Mouse (Mus musculus) heart, embryonic 11.5 days (tissue): ENCODE measurements around the gene Gba. TPM values are rescaled to one million over a fixed set of nuclear protein-coding genes. Genes with fewer than 3 reads are reported as not detected.
"Not testable (repeated sequence)": the region's sequence is repeated elsewhere in the genome, so short reads cannot be mapped to it uniquely, and the experiment has no call there.

Experiments
- ATAC-seq: fragments of 200-750 bp; cut with Nextera tagmentation; replicated peaks from 2 replicates; pipeline ENCODE4 v1.8.0; 2017; ENCODE audit warnings: moderate library complexity; ENCODE audit not compliant: insufficient number of reproducible peaks, low FRiP score, low TSS enrichment
- H3K27ac ChIP-seq: fragments of 300-500 bp; sonication (generic); 2 replicates; pipeline ENCODE4 v1.5.1; 2014; ENCODE audit warnings: mild to moderate bottlenecking, low read depth, low read length
- H3K27me3 ChIP-seq: fragments of 300-500 bp; sonication (generic); 2 replicates; pipeline ENCODE4 v1.6.1; 2014; ENCODE audit warnings: mild to moderate bottlenecking, low read length, mixed read lengths; ENCODE audit not compliant: control insufficient read depth, insufficient read depth
- H3K36me3 ChIP-seq: fragments of 300-500 bp; sonication (generic); 2 replicates; pipeline ENCODE4 v1.6.1; 2014; ENCODE audit warnings: mild to moderate bottlenecking, low read length, moderate library complexity, mixed read lengths; ENCODE audit not compliant: control insufficient read depth, insufficient read depth
- H3K4me1 ChIP-seq: fragments of 300-500 bp; sonication (generic); 2 replicates; pipeline ENCODE4 v1.6.1; 2014; ENCODE audit warnings: low read length; ENCODE audit not compliant: control insufficient read depth, insufficient read depth
- H3K4me2 ChIP-seq: fragments of 300-500 bp; sonication (generic); 2 replicates; pipeline ENCODE4 v1.6.1; 2014; ENCODE audit warnings: mild to moderate bottlenecking, moderate library complexity
- H3K4me3 ChIP-seq: fragments of 300-500 bp; sonication (generic); 2 replicates; pipeline ENCODE4 v1.5.1; 2014; ENCODE audit warnings: low read depth, low read length
- H3K9ac ChIP-seq: fragments of 300-500 bp; sonication (generic); 2 replicates; pipeline ENCODE4 v1.6.1; 2014; ENCODE audit warnings: mild to moderate bottlenecking, low read depth, low read length, moderate library complexity
- H3K9me3 ChIP-seq: fragments of 300-500 bp; sonication (generic); replicated peaks from 2 replicates; pipeline ENCODE4 v1.6.1; 2016; ENCODE audit warnings: low read length; ENCODE audit not compliant: control insufficient read depth
- WGBS: fragments of 180-500 bp; shearing (Covaris S2); extraction: QIAGEN DNeasy Blood & Tissue Kit; methylation state at CpG from one replicate; pipeline ENCODE4 v1.1.7; 2014; ENCODE audit not compliant: insufficient replicate concordance; 5-methylcytosine and 5-hydroxymethylcytosine counted together
- polyA plus RNA-seq: library from polyadenylated mRNA; unstranded; fragments of >200 nt; fragmentation: Nextera tagmentation; extraction: Ambion mirVana; gene quantifications from 2 replicates; pipeline ENCODE4 v1.2.1, GENCODE M21; 2014

The Gba gene
- 33.3 and 39.9 TPM in 2 replicates for polyA plus RNA-seq

DNA sequence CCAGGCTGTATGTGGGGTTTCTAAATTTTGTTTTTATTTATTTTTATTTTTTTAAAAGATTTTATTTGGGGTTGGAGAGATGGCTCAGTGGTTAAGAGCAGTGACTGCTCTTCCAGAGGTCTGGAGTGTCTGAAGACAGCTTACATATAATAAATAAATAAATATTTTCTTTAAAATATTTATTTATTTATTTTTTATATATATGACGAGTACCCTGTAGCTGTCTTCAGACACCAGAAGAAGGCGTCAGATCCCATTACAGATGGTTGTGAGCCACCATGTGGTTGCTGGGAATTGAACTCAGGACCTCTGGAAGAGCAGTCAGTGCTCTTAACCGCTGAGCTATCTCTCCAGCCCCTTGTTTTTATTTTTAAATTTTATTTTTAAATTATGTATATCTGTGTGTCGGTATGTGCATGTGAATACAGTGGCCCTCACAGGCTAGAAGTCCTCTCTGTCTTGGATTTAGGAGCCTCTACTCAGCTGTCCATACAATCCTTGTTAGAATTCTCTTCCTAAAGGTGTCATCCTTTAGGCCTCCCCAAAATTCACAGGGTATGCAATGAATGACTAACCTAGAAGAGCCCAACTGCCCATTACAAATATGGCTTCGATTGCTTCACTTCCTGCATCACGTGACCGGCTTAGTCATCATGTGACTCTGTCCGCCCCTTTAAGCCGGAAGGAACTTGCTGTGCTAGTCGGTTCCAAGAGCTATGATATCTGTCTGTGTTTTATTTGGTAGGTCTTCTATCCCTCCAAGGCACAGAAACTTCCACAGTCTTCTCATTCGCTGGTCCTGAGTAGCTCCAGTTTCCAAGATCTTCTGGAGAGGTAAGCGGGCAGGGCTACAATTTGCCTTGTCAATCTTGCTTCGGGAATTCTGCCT lies at the start of gene Gba:
Gene Gba, plus strand, starts transcription at position 676 of the 889 bp plus-strand sequence.
- Histone ChIP-seq H3K9me3 (no peaks in the 10 kb centered on the region), H3K4me2 (peak within 1 kb of the TSS; percentile 70), H3K9ac (peak within 1 kb of the TSS; percentile 69), H3K27me3 (no peaks in the 10 kb centered on the region), H3K4me1 (peaks cover 5% of the 10 kb centered on the region), H3K36me3 (peaks cover 5% of the 10 kb centered on the region; the same call in 1 of the 2 replicates), H3K27ac (no peak within 1 kb of the TSS), H3K4me3 (peak within 1 kb of the TSS; percentile 69)
- ATAC-seq, result peak; percentile 57; the same call in 1 of the 2 replicates
- WGBS, result 26% methylated on average over 13 of the region's 13 CpGs

DNA sequence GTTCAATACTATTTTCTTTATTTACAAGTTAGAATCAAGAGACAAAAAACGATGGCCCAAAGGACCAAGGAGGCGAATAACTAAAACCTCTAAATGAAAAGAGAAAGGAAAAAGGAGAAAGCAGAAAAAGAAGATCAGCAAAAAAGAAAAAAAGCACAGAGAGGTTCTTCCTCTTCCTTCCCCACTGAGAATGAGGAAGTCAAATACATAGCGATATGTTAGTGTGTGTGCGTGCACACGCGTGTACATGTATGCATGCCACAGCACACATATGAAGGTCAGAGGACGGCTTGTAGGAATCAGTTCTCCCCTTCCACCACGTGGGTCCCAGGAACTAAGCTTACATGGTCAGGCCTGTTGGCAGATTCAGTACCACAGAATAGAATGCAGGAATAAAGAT lies 45.8 kb upstream of the Gba start:
- WGBS, result 84% methylated on average over 8 of the region's 8 CpGs
- H3K4me1 ChIP-seq, result peaks cover 5% of the 10 kb centered on the region
- no peaks in the 10 kb centered on the region for H3K9me3 ChIP-seq
- no peak for ATAC-seq
- no peak overlapping the region for H3K4me3 ChIP-seq
- H3K4me2 ChIP-seq, result no peak overlapping the region
- no peaks in the 10 kb centered on the region for H3K36me3 ChIP-seq
- no peak overlapping the region for H3K27ac ChIP-seq
- no peak overlapping the region for H3K9ac ChIP-seq
- peaks cover 29% of the 10 kb centered on the region for H3K27me3 ChIP-seq

DNA sequence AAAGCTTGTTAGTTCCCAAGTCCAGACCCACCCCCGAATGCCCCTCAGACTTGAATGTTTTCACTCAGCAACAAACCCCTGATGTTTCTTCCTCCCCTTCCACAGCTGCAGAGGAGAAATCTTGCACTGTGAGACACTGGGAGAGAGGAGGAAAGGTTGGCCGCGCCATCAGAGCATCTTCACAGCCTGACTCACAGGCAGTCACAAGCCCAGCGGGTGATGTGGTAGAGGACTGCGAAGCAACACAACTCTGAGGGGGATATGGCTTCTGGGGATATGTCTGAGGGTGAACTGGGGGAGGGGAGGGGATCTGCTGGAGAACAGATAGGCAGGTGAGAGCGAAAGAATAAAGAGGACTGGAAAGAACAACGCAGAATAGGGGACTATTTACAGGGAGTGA lies 44.1 kb upstream of the Gba start:
- Histone ChIP-seq H3K27me3 (peaks cover 22% of the 10 kb centered on the region), H3K27ac (no peak overlapping the region), H3K36me3 (no peaks in the 10 kb centered on the region), H3K9ac (no peak overlapping the region), H3K4me2 (no peak overlapping the region), H3K4me3 (no peak overlapping the region), H3K9me3 (no peaks in the 10 kb centered on the region), H3K4me1 (peaks cover 5% of the 10 kb centered on the region)
- WGBS, result 15% methylated on average over 7 of the region's 7 CpGs
- no peak for ATAC-seq

DNA sequence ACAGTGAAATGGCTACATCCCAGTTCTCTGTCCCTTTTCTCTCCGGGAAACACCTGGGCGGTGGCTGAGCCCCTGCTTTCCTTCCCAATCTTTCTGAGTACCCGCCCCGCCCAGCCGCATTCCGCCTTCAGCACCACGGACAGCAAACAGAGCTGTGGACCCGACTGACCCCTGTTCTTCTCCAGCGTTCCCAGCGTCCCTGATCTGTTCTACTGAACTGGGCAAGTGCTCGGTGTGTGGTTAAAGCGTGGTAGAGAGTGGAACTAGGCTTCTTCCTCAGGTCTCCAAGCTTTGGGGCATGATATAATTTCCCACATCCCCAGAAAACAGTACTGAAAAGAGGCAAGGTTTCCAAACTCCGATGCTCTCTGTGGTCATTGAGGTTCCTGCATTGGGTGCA lies 43.5 kb upstream of the Gba start:
- peak overlapping the region; percentile 62 for H3K4me3 ChIP-seq
- H3K27ac ChIP-seq, result no peak overlapping the region
- under 1% methylated on average over 13 of the region's 13 CpGs for WGBS
- H3K27me3 ChIP-seq, result peaks cover 21% of the 10 kb centered on the region
- ATAC-seq, result no peak
- no peaks in the 10 kb centered on the region for H3K9me3 ChIP-seq
- H3K9ac ChIP-seq, result no peak overlapping the region
- peak overlapping the region; percentile 100 for H3K4me2 ChIP-seq
- H3K4me1 ChIP-seq, result peaks cover 8% of the 10 kb centered on the region
- no peaks in the 10 kb centered on the region for H3K36me3 ChIP-seq

DNA sequence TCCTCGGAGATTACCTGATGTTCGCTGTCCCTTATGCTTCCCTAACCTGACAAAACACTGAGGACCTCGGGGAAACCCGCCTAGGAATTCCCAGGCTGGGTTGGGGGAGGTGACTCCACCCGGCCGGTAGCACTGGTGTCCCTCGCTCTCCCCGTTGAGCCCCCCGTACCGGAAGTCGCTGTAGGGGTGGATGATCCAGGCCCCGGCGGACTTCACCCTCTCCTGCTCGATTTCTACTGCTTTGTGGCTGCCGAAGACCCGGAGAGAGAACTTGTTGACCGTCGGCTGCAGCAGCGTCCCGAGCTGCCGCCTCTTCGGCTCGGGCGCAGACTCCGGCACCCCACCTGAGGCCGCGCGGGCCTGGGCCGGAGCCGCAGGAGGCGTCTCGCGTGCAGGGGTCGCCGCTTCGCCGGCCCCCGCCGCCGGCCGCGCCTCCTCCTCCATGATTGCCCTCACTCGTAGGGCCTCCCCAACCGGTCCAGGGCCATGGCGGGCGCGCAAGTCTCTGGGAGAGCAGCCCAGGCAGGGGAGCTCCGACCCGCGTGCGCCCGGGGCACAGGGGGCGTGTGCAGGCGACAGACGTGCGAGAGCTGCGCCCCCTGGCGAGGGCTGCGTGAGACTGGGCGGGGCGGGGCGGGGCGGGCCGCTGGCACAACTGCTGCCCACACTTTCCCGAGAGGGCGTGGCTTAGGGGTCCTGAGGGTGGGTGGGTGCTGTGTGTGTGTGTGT lies 42.9 kb upstream of the Gba start, which contains the start of gene Hcn3:
Gene Hcn3, minus strand, starts transcription at position 581 of the 729 bp plus-strand sequence.
- Histone ChIP-seq H3K36me3 (no peaks in the 10 kb centered on the region), H3K27me3 (peaks cover 19% of the 10 kb centered on the region), H3K9me3 (no peaks in the 10 kb centered on the region), H3K4me2 (peak within 1 kb of the TSS; percentile 100), H3K4me3 (peak within 1 kb of the TSS; percentile 62), H3K9ac (peak within 1 kb of the TSS; percentile 53; the same call in 1 of the 2 replicates), H3K27ac (no peak within 1 kb of the TSS), H3K4me1 (peaks cover 8% of the 10 kb centered on the region)
- WGBS, result under 1% methylated on average over 61 of the region's 66 CpGs
- ATAC-seq, result peak; percentile 62

DNA sequence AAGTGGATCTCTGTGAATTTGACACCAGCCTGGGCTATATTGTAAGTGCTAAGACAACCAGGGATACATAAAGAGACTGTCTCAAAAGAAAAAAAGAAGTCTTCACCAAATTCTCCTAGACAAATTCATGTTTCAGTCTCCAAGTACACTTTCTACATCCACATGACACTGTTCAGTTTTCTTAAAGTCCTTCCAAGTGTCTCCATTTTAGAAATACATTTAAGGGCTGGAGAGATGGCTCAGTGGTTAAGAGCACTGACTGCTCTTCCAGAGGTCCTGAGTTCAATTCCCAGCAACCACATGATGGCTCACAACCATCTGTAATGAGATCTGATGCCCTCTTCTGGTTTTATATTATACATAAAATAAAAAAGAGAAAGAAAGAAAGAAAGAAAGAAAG lies 41.5 kb upstream of the Gba start:
- not testable (repeated sequence) for H3K27ac ChIP-seq, H3K36me3 ChIP-seq, H3K9me3 ChIP-seq, H3K4me2 ChIP-seq, ATAC-seq, H3K4me3 ChIP-seq, H3K9ac ChIP-seq
- Histone ChIP-seq H3K27me3 (peaks cover 19% of the 10 kb centered on the region), H3K4me1 (peaks cover 16% of the 10 kb centered on the region)

DNA sequence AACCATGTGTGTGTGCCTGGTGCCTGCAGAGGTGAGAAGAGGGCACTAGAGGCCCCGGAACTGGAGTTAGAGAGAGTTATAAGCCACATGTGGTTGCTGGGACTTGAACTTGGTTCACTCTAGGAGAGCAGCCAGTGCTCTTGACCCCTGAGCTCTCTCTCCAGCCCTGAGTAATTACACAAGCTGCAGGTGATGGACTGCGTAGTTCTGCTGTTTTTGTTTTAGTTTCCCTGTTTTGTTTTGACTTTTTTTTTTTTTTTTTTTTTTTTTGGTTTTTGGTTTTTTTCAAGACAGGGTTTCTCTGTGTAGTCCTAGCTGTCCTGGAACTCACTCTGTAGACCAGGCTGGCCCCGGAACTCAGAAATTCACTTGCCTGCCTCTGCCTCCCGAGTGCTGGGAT lies 40.9 kb upstream of the Gba start:
- no peak for ATAC-seq

DNA sequence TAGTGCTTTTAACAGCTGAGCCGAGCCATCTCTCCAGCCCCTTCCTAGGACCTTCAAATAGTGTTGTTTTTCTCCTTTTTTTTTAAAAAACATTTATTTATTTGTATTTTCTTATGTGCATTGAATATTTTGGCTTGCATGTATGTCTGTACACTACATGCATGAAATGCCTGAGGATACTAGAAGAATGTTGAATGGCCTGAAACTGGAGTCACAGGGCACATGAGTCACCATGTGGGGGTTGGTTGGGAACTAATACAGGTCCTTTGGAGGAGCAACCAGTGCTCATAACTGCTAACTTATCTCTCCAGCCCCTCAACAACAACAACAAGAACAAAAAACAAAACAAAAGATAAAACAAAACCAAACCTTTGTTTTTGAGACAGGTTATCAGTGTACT lies 39.6 kb upstream of the Gba start:
- 79% methylated on average over 1 of the region's 1 CpGs for WGBS
- no peak for ATAC-seq
- no peak overlapping the region for H3K4me2 ChIP-seq
- no peak overlapping the region for H3K4me3 ChIP-seq
- no peaks in the 10 kb centered on the region for H3K9me3 ChIP-seq
- no peak overlapping the region for H3K9ac ChIP-seq
- no peak overlapping the region for H3K27ac ChIP-seq
- peaks cover 19% of the 10 kb centered on the region for H3K4me1 ChIP-seq
- H3K27me3 ChIP-seq, result peaks cover 17% of the 10 kb centered on the region
- peaks cover 4% of the 10 kb centered on the region; the same call in 1 of the 2 replicates for H3K36me3 ChIP-seq

More for the DNA sequence above, 40.9 kb upstream of the Gba start:
- Histone ChIP-seq H3K4me1 (peaks cover 19% of the 10 kb centered on the region), H3K27me3 (peaks cover 19% of the 10 kb centered on the region), H3K4me2 (no peak overlapping the region), H3K4me3 (no peak overlapping the region), H3K36me3 (no peaks in the 10 kb centered on the region), H3K27ac (no peak overlapping the region), H3K9ac (no peak overlapping the region), H3K9me3 (no peaks in the 10 kb centered on the region)
- WGBS, result 76% methylated on average over 4 of the region's 4 CpGs
